Mouse (Mus musculus) forebrain, embryonic 14.5 days (tissue): Measurements from ENCODE around the gene Hmx3. TPM values are rescaled to one million over a fixed set of nuclear protein-coding genes. Genes with fewer than 3 reads are reported as not detected.
A peak's percentile ranks its signal among the peaks of the same experiment; 100 is the strongest.

Experiments
- ATAC-seq: fragments of 200-750 bp; cut with Nextera tagmentation; 2 replicates; pipeline ENCODE4 v1.8.0; 2017; ENCODE audit warnings: mild to moderate bottlenecking, moderate library complexity
- DNase-seq: peaks from one replicate; pipeline ENCODE4 v3.0.0-alpha.2; 2015; ENCODE audit warnings: low spot score
- H3K27ac ChIP-seq: fragments of 300-500 bp; sonication (generic); 2 replicates; pipeline ENCODE4 v1.5.1; 2014; ENCODE audit warnings: low read depth, mild to moderate bottlenecking, control low read depth, low read length, moderate library complexity
- H3K27me3 ChIP-seq: fragments of 300-500 bp; sonication (generic); replicated peaks from 2 replicates; pipeline ENCODE4 v1.6.1; 2014; ENCODE audit warnings: low read length, control low read depth, mixed read lengths; ENCODE audit not compliant: control insufficient read depth, insufficient read depth
- H3K36me3 ChIP-seq: fragments of 300-500 bp; sonication (generic); 2 replicates; pipeline ENCODE4 v1.6.1; 2014; ENCODE audit warnings: low read length, control low read depth; ENCODE audit not compliant: control insufficient read depth, insufficient read depth
- H3K4me1 ChIP-seq: fragments of 300-500 bp; sonication (generic); 2 replicates; pipeline ENCODE4 v1.6.1; 2014; ENCODE audit warnings: antibody characterized with exemption, low read length, control low read depth; ENCODE audit not compliant: control insufficient read depth, insufficient read depth
- H3K4me2 ChIP-seq: fragments of 300-500 bp; sonication (generic); 2 replicates; pipeline ENCODE4 v1.6.1; 2014; ENCODE audit warnings: mild to moderate bottlenecking, control low read depth, low read length
- H3K4me3 ChIP-seq: fragments of 300-500 bp; sonication (generic); 2 replicates; pipeline ENCODE4 v1.5.1; 2014; ENCODE audit warnings: low read depth, low read length, control low read depth
- H3K9ac ChIP-seq: fragments of 300-500 bp; sonication (generic); 2 replicates; pipeline ENCODE4 v1.6.1; 2014; ENCODE audit warnings: mild to moderate bottlenecking, low read length, control low read depth, moderate library complexity
- H3K9me3 ChIP-seq: fragments of 300-500 bp; sonication (generic); replicated peaks from 2 replicates; pipeline ENCODE4 v1.6.1; 2016; ENCODE audit warnings: low read length, control low read depth, mixed read lengths; ENCODE audit not compliant: control insufficient read depth
- WGBS: fragments of 180-500 bp; shearing (Covaris S2); extraction: QIAGEN DNeasy Blood & Tissue Kit; methylation state at CpG from one replicate; pipeline ENCODE4 v1.1.7; 2014; 5-methylcytosine and 5-hydroxymethylcytosine counted together
- polyA plus RNA-seq: library from polyadenylated mRNA; unstranded; fragments of >200 nt; fragmentation: Nextera tagmentation; extraction: Ambion mirVana; gene quantifications from 2 replicates; pipeline ENCODE4 v1.2.1, GENCODE M21; 2014

The Hmx3 gene
- polyA plus RNA-seq: 0.49 and 0.51 TPM in 2 replicates

- WGBS: 0% methylated on average over 61 of the region's 65 CpGs
- H3K36me3 ChIP-seq: no peaks in the 10 kb centered on the region
- ATAC-seq: peak; percentile 74
- H3K4me1 ChIP-seq: peaks cover 6% of the 10 kb centered on the region; the same call in 1 of the 2 replicates
- peak within 1 kb of the TSS; percentile 24 for H3K4me3 ChIP-seq
- H3K27ac ChIP-seq: no peak within 1 kb of the TSS
- peak; percentile 76 for DNase-seq
- H3K27me3 ChIP-seq: peaks cover 96% of the 10 kb centered on the region
- no peaks in the 10 kb centered on the region for H3K9me3 ChIP-seq
- no peak within 1 kb of the TSS for H3K9ac ChIP-seq
- H3K4me2 ChIP-seq: peak within 1 kb of the TSS; percentile 53
These were observed at the start of gene Hmx3 for GRCm38 (mm10) chr7:131542115-131542871. TSS of gene Hmx3 (plus strand) at chr7:131542867.

GRCm38 (mm10) chr7:131503739-131504138 lies 38.9 kb upstream of the Hmx3 start:
- Histone ChIP-seq H3K4me2 (no peak overlapping the region), H3K4me3 (no peak overlapping the region), H3K27ac (no peak overlapping the region), H3K9ac (no peak overlapping the region), H3K36me3 (no peaks in the 10 kb centered on the region), H3K9me3 (no peaks in the 10 kb centered on the region), H3K27me3 (no peaks in the 10 kb centered on the region), H3K4me1 (no peaks in the 10 kb centered on the region)
- DNase-seq (no peak), ATAC-seq (no peak)
- 90% methylated on average over 2 of the region's 2 CpGs for WGBS

DNA sequence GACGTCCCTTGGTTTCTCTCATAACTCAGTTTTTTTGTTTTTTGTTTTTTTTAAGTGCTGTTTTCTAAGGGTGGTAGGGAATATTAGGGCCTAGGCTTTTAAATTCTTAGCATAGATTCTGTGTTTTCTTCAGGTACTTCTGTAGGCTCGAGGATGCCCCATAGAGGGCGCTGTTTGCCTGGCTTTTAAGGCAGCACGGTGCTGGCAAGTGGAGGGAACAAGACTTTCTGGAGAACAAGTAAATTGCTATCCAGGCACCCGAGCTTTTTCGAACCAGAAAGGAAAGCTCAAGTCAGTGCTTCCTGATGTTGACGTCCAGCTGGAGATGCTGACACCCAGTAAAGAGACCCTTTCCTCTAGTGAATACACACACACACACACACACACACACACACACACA lies 2.7 kb upstream of the Hmx3 start:
- Histone ChIP-seq H3K27ac (no peak overlapping the region), H3K4me1 (peaks cover 6% of the 10 kb centered on the region; the same call in 1 of the 2 replicates), H3K9me3 (no peaks in the 10 kb centered on the region), H3K36me3 (no peaks in the 10 kb centered on the region), H3K4me2 (no peak overlapping the region), H3K9ac (no peak overlapping the region), H3K4me3 (no peak overlapping the region), H3K27me3 (peaks cover 79% of the 10 kb centered on the region)
- ATAC-seq: peak; percentile 72
- peak; percentile 93 for DNase-seq
- WGBS: 1% methylated on average over 7 of the region's 7 CpGs

- no peak overlapping the region for H3K27ac ChIP-seq
- H3K36me3 ChIP-seq: no peaks in the 10 kb centered on the region
- H3K27me3 ChIP-seq: peaks cover 91% of the 10 kb centered on the region
- DNase-seq (no peak), ATAC-seq (no peak)
- H3K4me2 ChIP-seq: peak overlapping the region; percentile 53
- WGBS: 1% methylated on average over 41 of the region's 41 CpGs
- H3K4me1 ChIP-seq: peaks cover 6% of the 10 kb centered on the region; the same call in 1 of the 2 replicates
- no peaks in the 10 kb centered on the region for H3K9me3 ChIP-seq
- no peak overlapping the region for H3K9ac ChIP-seq
- H3K4me3 ChIP-seq: 0 out of 2 replicates have a peak overlapping the region, but pooled peaks have one; percentile 24
These were observed 1.2 kb upstream of the Hmx3 start for GRCm38 (mm10) chr7:131541184-131542114.

DNA sequence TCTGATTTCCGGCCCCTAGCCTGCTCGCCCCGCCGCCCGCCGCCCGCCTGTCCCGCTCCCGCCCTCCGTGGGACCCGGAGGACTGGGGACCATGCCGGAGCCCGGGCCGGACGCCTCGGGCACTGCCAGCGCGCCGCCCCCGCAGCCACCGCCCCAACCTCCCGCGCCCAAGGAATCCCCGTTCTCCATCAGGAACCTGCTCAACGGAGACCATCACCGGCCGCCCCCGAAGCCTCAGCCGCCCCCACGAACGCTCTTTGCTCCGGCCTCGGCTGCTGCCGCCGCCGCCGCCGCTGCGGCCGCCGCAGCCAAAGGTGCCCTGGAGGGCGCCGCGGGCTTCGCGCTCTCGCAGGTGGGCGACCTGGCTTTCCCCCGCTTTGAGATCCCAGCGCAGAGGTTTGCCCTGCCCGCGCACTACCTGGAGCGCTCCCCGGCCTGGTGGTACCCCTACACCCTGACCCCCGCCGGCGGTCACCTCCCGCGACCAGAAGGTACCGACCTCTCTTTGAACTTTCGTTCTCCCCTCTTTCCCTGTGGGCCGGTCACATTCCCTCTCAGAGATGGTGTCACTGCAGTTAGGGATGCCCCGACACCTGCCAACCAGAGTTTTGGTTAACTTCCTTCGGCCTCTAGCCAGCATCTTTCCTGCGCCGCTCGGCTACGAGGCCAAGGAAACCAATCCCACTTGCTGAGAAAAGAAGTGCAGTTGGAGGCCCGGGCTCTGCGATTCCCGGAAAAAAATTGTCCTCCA lies 380 bp downstream of the Hmx3 start:
- no peaks in the 10 kb centered on the region for H3K9me3 ChIP-seq
- peak overlapping the region; percentile 24 for H3K4me3 ChIP-seq
- no peak for ATAC-seq
- H3K4me2 ChIP-seq: peak overlapping the region; percentile 53
- H3K36me3 ChIP-seq: no peaks in the 10 kb centered on the region
- DNase-seq: no peak
- 2% methylated on average over 46 of the region's 71 CpGs for WGBS
- peaks cover 96% of the 10 kb centered on the region for H3K27me3 ChIP-seq
- H3K4me1 ChIP-seq: peaks cover 6% of the 10 kb centered on the region; the same call in 1 of the 2 replicates
- H3K9ac ChIP-seq: no peak overlapping the region
- H3K27ac ChIP-seq: no peak overlapping the region

DNA sequence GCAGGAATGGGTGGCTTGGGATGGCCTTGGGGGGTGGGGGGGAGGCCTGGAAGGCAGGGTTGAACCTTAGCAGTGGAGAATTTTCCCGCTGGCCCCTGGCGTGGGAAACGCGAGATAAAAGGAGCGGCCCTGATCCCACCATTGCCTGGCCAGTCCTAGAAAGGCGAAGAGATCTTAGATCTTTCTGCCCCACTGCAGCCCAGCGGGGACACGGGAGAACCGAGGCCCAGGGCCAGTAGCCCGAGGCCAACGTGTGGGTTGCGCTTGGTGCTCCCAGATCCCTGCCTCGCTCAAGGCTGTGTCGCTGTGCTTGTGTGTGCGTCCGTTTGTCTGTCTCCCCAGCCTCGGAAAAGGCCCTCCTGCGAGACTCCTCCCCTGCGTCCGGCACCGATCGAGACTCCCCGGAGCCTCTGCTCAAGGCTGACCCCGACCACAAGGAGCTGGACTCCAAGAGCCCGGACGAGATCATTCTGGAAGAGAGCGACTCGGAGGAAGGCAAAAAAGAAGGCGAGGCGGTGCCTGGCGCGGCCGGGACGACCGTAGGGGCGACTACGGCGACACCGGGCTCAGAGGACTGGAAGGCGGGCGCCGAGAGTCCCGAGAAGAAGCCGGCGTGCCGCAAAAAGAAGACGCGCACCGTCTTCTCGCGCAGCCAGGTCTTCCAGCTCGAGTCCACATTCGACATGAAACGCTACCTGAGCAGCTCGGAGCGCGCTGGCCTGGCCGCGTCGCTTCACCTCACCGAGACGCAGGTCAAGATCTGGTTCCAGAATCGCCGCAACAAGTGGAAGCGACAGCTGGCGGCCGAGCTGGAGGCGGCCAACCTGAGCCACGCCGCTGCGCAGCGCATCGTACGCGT lies 1.2 kb downstream of the Hmx3 start:
- H3K9ac ChIP-seq: no peak overlapping the region
- peak overlapping the region; percentile 9; the same call in 1 of the 2 replicates for H3K4me3 ChIP-seq
- no peaks in the 10 kb centered on the region for H3K36me3 ChIP-seq
- no peak for ATAC-seq
- 0 out of 2 replicates have a peak overlapping the region, but pooled peaks have one; percentile 53 for H3K4me2 ChIP-seq
- DNase-seq: no peak
- H3K4me1 ChIP-seq: peaks cover 6% of the 10 kb centered on the region; the same call in 1 of the 2 replicates
- peaks cover 96% of the 10 kb centered on the region for H3K27me3 ChIP-seq
- H3K9me3 ChIP-seq: no peaks in the 10 kb centered on the region
- H3K27ac ChIP-seq: 0 out of 2 replicates have a peak overlapping the region, but pooled peaks have one; percentile 27
- WGBS: under 1% methylated on average over 73 of the region's 75 CpGs

DNA sequence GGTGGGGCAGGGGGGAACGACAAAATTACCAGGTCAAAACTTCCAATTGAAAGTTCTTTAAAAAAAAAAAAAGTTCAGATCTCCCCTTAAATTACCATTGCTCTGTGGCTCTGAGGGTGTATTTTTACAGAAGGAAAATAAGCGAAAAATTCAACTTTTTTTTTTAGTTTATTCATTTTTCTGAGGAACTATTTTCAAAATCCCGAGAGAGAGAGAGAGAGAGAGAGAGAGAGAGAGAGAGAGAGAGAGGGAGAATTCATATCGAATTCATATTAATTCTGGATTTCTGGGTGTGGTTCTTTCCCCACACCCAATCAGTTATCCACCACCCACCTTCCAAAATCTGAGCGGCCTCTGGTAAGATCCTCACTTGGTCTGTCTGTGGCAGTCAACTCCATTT lies 2.2 kb downstream of the Hmx3 start:
- H3K9me3 ChIP-seq: no peaks in the 10 kb centered on the region
- H3K9ac ChIP-seq: no peak overlapping the region
- WGBS: 2% methylated on average over 5 of the region's 5 CpGs
- ATAC-seq (no peak), DNase-seq (no peak)
- no peak overlapping the region for H3K4me2 ChIP-seq
- peaks cover 6% of the 10 kb centered on the region; the same call in 1 of the 2 replicates for H3K4me1 ChIP-seq
- no peaks in the 10 kb centered on the region for H3K36me3 ChIP-seq
- H3K27me3 ChIP-seq: peaks cover 96% of the 10 kb centered on the region
- H3K27ac ChIP-seq: no peak overlapping the region
- no peak overlapping the region for H3K4me3 ChIP-seq
